Mouse (Mus musculus) neural tube, embryonic 11.5 days (tissue): ENCODE results near the gene Pgd. TPM values are rescaled to one million over a fixed set of nuclear protein-coding genes. Genes with fewer than 3 reads are reported as not detected.

ENCODE experiments used
- ATAC-seq: fragments of 200-750 bp; cut with Nextera tagmentation; 2 replicates; pipeline ENCODE4 v1.8.0; 2017; ENCODE audit warnings: moderate number of reproducible peaks, mild to moderate bottlenecking, moderate TSS enrichment, moderate library complexity; ENCODE audit not compliant: insufficient read depth, low FRiP score, low TSS enrichment
- DNase-seq: peaks from one replicate; pipeline ENCODE4 v3.0.0-alpha.2; 2015; ENCODE audit warnings: low spot score
- H3K27ac ChIP-seq: fragments of 300-500 bp; sonication (generic); 2 replicates; pipeline ENCODE4 v1.5.1; 2014; ENCODE audit warnings: low read depth, mild to moderate bottlenecking, low read length
- H3K27me3 ChIP-seq: fragments of 300-500 bp; sonication (generic); 2 replicates; pipeline ENCODE4 v1.6.1; 2014; ENCODE audit warnings: mild to moderate bottlenecking, low read length, mixed read lengths; ENCODE audit not compliant: control insufficient read depth, insufficient read depth
- H3K36me3 ChIP-seq: fragments of 300-500 bp; sonication (generic); 2 replicates; pipeline ENCODE4 v1.6.1; 2014; ENCODE audit warnings: mild to moderate bottlenecking, low read length, moderate library complexity, mixed read lengths; ENCODE audit not compliant: control insufficient read depth, insufficient read depth
- H3K4me1 ChIP-seq: fragments of 300-500 bp; sonication (generic); 2 replicates; pipeline ENCODE4 v1.6.1; 2014; ENCODE audit warnings: low read length, mixed read lengths; ENCODE audit not compliant: control insufficient read depth, insufficient read depth
- H3K4me2 ChIP-seq: fragments of 300-500 bp; sonication (generic); 2 replicates; pipeline ENCODE4 v1.6.1; 2014; ENCODE audit warnings: low read depth, mild to moderate bottlenecking, moderate library complexity
- H3K4me3 ChIP-seq: fragments of 300-500 bp; sonication (generic); 2 replicates; pipeline ENCODE4 v1.5.1; 2014; ENCODE audit warnings: low read depth, low read length
- H3K9ac ChIP-seq: fragments of 300-500 bp; sonication (generic); 2 replicates; pipeline ENCODE4 v1.6.1; 2014; ENCODE audit warnings: mild to moderate bottlenecking, low read length
- H3K9me3 ChIP-seq: fragments of 300-500 bp; sonication (generic); 2 replicates; pipeline ENCODE4 v1.6.1; 2016; ENCODE audit warnings: low read length; ENCODE audit not compliant: control insufficient read depth
- WGBS: fragments of 180-500 bp; shearing (Covaris S2); extraction: QIAGEN DNeasy Blood & Tissue Kit; methylation state at CpG from one replicate; pipeline ENCODE4 v1.1.7; 2014; 5-methylcytosine and 5-hydroxymethylcytosine counted together
- polyA plus RNA-seq: library from polyadenylated mRNA; unstranded; fragments of >200 nt; fragmentation: Nextera tagmentation; extraction: Ambion mirVana; gene quantifications from 2 replicates; pipeline ENCODE4 v1.2.1, GENCODE M21; 2014

Pgd gene
- polyA plus RNA-seq, 1 experiment from 2014 or later = 49.5 TPM

DNA sequence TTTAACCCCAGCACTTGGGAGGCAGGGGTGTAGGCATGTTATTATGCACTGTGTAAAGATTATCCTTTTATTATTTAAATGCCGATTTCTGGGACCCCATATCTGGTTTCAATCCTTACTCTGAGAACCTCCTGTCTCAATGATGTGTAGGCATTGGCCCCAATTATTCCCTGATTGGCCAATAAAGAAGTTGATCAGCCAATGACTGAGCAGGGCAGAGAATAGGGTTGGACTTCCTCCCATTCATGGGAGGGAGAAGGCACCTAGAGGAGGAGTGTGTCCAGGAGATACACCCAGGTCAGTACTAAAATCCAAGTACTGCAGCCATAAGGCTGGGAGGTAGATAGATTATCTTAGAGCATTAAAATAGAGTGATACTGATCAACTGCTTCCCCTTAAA, 3.4 kb downstream of the Pgd start:
- H3K4me3 ChIP-seq = no peak overlapping the region
- H3K27me3 ChIP-seq = no peaks in the 10 kb centered on the region
- no peak overlapping the region for H3K27ac ChIP-seq
- no peak overlapping the region for H3K9ac ChIP-seq
- DNase-seq (no peak), ATAC-seq (no peak)
- no peaks in the 10 kb centered on the region for H3K9me3 ChIP-seq
- H3K4me1 ChIP-seq = no peaks in the 10 kb centered on the region; the same call in 1 of the 2 replicates
- H3K4me2 ChIP-seq = no peak overlapping the region
- 79% methylated on average over 1 of the region's 1 CpGs for WGBS
- peaks cover 9% of the 10 kb centered on the region for H3K36me3 ChIP-seq

DNA sequence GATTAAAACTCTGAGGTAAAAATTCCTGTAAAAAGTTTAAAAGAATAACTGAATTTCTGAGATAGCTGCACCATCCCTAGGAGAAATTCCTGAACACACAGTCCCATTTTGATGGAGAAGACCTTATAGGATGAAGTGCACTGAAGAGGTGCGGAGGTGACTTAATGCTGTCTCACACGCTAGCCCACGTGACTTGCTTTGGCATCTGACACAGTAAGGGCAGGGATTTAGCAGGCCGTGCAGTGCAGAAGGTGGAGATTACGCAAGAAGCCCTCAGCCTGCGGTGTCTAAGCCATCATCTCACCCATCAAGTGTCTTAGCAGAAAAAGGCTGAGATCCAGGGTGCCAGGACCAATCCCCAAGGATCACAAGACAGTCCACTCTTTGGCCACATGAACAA, 5.4 kb downstream of the Pgd start:
- Histone ChIP-seq H3K4me3 (no peak overlapping the region), H3K9ac (no peak overlapping the region), H3K27me3 (no peaks in the 10 kb centered on the region), H3K36me3 (peaks cover 18% of the 10 kb centered on the region), H3K4me2 (no peak overlapping the region), H3K4me1 (no peaks in the 10 kb centered on the region; the same call in 1 of the 2 replicates), H3K9me3 (no peaks in the 10 kb centered on the region), H3K27ac (no peak overlapping the region)
- ATAC-seq (no peak), DNase-seq (no peak)
- 95% methylated on average over 6 of the region's 6 CpGs for WGBS

DNA sequence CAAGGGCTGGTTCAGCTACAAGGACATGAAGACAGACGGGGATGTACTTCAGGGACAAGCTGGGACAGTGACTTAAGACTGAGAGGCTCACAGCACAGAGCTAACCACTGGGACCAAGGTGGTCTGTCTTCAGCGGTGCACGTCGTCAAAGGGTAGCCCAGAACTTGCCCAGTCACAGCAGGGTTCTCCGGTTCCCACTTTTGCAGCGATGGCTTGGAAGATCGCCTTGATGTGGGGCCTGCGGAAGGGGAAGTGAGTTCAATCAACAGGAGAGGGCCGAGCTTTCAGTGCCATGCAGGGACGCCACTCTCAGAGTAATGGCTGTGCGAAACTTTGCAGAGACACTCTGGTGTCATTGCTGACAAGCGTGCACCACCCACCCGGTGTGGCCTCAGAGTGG, 6.7 kb downstream of the Pgd start:
- Histone ChIP-seq H3K27ac (no peak overlapping the region), H3K27me3 (no peaks in the 10 kb centered on the region), H3K4me3 (no peak overlapping the region), H3K4me1 (no peaks in the 10 kb centered on the region), H3K4me2 (no peak overlapping the region), H3K36me3 (peaks cover 29% of the 10 kb centered on the region), H3K9me3 (no peaks in the 10 kb centered on the region), H3K9ac (no peak overlapping the region)
- DNase-seq (no peak), ATAC-seq (no peak)
- WGBS = 85% methylated on average over 13 of the region's 13 CpGs

DNA sequence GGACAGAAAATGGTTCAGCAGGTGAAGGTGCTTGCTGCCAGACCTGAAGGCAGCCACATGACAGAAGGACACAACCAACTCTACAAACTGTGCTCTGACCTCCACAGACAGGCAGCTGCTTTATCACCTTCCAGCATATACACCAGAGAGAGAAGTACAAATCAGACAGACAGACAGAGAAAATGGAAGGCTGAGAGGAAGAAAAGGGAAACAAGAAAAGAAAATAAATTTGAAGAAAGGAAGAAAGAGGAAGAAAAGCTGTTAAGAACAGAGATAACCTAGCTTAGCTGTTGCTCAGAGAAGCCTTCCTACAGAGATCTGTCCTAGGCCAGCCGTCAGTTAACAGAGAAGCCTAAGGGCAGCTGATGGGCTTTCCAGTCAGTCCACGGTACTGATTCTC, 7.4 kb downstream of the Pgd start:
- no peak overlapping the region for H3K4me3 ChIP-seq
- no peak overlapping the region for H3K4me2 ChIP-seq
- H3K9ac ChIP-seq = no peak overlapping the region
- DNase-seq (no peak), ATAC-seq (no peak)
- peaks cover 30% of the 10 kb centered on the region for H3K36me3 ChIP-seq
- WGBS = 89% methylated on average over 2 of the region's 2 CpGs
- H3K27ac ChIP-seq = no peak overlapping the region
- no peaks in the 10 kb centered on the region for H3K9me3 ChIP-seq
- no peaks in the 10 kb centered on the region for H3K27me3 ChIP-seq
- no peaks in the 10 kb centered on the region for H3K4me1 ChIP-seq

DNA sequence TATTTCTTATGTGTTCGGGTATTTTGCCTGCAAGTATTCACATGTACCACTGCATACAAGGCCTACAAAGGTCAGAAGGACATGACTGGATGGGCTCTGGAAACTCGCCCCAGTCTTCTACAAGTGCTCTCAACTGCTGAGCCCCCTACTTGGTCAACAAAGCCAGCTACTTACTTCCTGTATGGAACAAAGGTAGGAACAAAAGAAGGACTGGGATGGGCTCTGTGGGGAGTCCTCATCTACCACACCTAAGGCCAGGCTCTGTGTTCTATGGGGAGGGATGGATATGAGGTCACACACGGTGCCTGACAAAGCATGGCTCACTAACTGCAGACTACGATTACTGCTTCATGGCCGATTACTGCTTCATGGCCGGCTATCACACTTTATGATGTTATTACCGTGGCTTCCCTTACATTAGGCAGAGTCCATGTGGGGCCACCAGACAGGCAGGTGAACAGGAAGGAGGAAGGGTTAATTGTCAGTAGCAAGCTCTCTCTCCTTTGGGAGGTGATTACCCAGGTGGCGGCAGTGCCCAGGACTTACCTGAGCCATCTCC, 9.1 kb downstream of the Pgd start:
- Histone ChIP-seq H3K4me2 (no peak overlapping the region), H3K36me3 (peaks cover 36% of the 10 kb centered on the region), H3K27me3 (no peaks in the 10 kb centered on the region), H3K4me3 (no peak overlapping the region), H3K9ac (no peak overlapping the region), H3K4me1 (no peaks in the 10 kb centered on the region), H3K27ac (no peak overlapping the region), H3K9me3 (no peaks in the 10 kb centered on the region)
- WGBS = 77% methylated on average over 8 of the region's 8 CpGs
- DNase-seq = no peak
- no peak for ATAC-seq

DNA sequence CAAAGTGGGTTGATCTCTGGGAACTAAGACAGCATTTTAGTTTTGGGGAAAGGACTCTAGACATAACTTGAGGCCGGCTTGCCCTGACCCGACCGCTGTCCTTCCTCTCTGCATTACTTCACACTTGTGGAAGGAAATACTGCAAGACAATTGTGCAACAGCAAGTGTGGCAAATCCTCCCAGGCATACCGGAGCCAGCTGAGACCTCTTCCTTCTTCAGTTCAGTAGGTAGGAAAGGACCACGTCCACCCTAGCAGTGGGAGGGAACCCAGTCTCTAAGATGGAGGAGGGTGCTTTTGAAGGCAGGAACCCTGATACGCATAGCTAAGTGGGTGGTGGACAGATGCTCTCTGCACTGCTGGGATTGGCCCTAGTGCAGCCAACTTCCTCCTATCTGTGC, 10.9 kb downstream of the Pgd start:
- WGBS = 98% methylated on average over 6 of the region's 6 CpGs
- no peaks in the 10 kb centered on the region for H3K9me3 ChIP-seq
- DNase-seq (no peak), ATAC-seq (no peak)
- H3K27me3 ChIP-seq = no peaks in the 10 kb centered on the region
- H3K9ac ChIP-seq = no peak overlapping the region
- H3K36me3 ChIP-seq = peaks cover 50% of the 10 kb centered on the region
- no peak overlapping the region for H3K4me2 ChIP-seq
- H3K4me1 ChIP-seq = no peaks in the 10 kb centered on the region
- no peak overlapping the region for H3K27ac ChIP-seq
- no peak overlapping the region for H3K4me3 ChIP-seq

DNA sequence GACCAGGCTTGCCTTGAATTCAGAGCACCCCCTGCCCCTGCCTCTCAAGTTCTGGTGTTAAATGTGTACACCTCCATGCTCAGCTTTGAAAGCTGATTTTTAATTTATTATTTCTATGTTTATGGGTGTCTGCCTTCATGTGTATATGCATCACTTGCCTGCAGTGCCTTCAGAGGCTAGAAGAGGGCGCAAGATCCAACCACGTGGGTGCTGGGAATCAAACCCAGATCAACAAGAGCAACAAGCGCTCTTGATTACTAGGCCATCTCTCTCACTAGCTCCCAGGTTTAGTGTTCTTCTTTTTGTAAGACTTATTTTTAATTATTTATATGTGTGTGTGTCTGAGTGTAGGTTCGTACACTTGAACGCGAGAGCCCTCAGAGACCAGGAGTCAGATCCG, 11.7 kb downstream of the Pgd start:
- no peaks in the 10 kb centered on the region for H3K27me3 ChIP-seq
- H3K4me1 ChIP-seq = no peaks in the 10 kb centered on the region
- DNase-seq (no peak), ATAC-seq (no peak)
- 95% methylated on average over 7 of the region's 7 CpGs for WGBS
- H3K4me3 ChIP-seq = no peak overlapping the region
- no peak overlapping the region for H3K27ac ChIP-seq
- no peak overlapping the region for H3K9ac ChIP-seq
- H3K4me2 ChIP-seq = no peak overlapping the region
- H3K9me3 ChIP-seq = no peaks in the 10 kb centered on the region
- peaks cover 48% of the 10 kb centered on the region for H3K36me3 ChIP-seq

DNA sequence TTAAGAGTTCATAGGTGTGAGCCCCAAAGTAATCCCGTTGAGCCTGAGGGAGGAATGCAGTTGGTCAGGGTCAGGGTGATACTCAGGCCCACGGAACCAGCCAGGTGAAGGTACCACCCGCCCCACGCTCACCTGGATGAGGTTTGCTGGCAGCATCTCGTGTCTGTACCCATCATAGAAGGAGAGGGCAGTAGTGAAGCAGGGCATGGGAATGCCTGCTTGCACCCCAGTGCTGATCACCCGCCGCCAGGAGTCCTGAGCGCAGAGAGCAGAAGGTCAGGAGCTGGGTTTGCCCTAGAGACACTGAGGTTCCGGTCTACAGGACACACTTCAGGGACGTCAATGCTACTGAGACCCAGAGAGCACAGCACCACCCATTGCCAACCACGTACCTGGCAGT, 15.8 kb downstream of the Pgd start:
- no peak overlapping the region for H3K4me2 ChIP-seq
- no peaks in the 10 kb centered on the region for H3K9me3 ChIP-seq
- 91% methylated on average over 11 of the region's 11 CpGs for WGBS
- no peak overlapping the region for H3K27ac ChIP-seq
- no peak overlapping the region for H3K4me3 ChIP-seq
- ATAC-seq (no peak), DNase-seq (no peak)
- H3K27me3 ChIP-seq = no peaks in the 10 kb centered on the region
- H3K36me3 ChIP-seq = peaks cover 30% of the 10 kb centered on the region
- H3K9ac ChIP-seq = no peak overlapping the region
- no peaks in the 10 kb centered on the region for H3K4me1 ChIP-seq

DNA sequence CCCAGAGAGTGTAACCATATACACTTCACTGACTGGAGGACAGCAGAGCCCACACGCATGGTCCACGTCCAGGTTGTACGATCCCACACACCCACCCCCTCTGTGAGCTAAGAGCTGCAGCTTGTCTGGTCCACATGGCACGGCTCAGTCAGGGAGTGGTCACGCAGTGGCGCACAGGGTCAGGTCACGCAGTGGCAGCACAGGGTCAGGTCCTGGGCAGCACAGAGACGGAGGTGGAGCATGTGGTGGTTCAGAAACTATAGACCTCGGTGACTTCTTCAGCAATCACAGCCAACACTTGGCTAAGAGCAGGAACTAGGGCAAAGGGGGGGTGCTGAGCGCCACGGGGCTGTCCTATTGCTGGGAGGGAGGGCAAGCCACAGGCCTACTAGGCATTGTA, 16.3 kb downstream of the Pgd start:
- Histone ChIP-seq H3K27me3 (no peaks in the 10 kb centered on the region), H3K9me3 (no peaks in the 10 kb centered on the region), H3K9ac (no peak overlapping the region), H3K4me3 (no peak overlapping the region), H3K27ac (0 out of 2 replicates have a peak overlapping the region, but pooled peaks have one; percentile 44), H3K4me2 (no peak overlapping the region), H3K4me1 (no peaks in the 10 kb centered on the region), H3K36me3 (peaks cover 25% of the 10 kb centered on the region)
- ATAC-seq = no peak
- DNase-seq = no peak
- WGBS = 54% methylated on average over 11 of the region's 11 CpGs
